Mouse (Mus musculus) CH12.LX (cell line): ENCODE measurements around the gene Gm11563. TPM values are rescaled to one million over a fixed set of nuclear protein-coding genes. Genes with fewer than 3 reads are reported as not detected.

Experiments
- DNase-seq: peaks from one replicate; pipeline ENCODE4 v3.0.0-alpha.2; 2013; ENCODE audit errors: extremely low read depth
- H3K27ac ChIP-seq: 2 replicates; pipeline ENCODE4 v1.5.1; 2012; ENCODE audit warnings: low read depth, mild to moderate bottlenecking, control low read depth, moderate library complexity; ENCODE audit not compliant: insufficient read depth
- H3K27me3 ChIP-seq: replicated peaks from 2 replicates; pipeline ENCODE3; 2012; ENCODE audit warnings: inconsistent platforms
- H3K36me3 ChIP-seq, 2 experiments: replicated peaks in 1 of 2; 2 replicates each; pipeline versions ENCODE3 to v1.6.1; 2012; ENCODE audit warnings: inconsistent platforms in 1 of 2, low read length in 1 of 2, mild to moderate bottlenecking in 1 of 2, mixed read lengths in 1 of 2, moderate library complexity in 1 of 2; ENCODE audit not compliant: control insufficient read depth in 1 of 2, insufficient read depth in 1 of 2
- H3K4me1 ChIP-seq, 2 experiments: 2 replicates each; pipeline ENCODE4 v1.6.1; 2012; ENCODE audit warnings: inconsistent platforms in 1 of 2, moderate library complexity in 1 of 2; ENCODE audit not compliant: insufficient read depth in 2 of 2, control insufficient read depth in 1 of 2
- H3K4me2 ChIP-seq: 2 replicates; pipeline ENCODE4 v1.6.1; 2012; ENCODE audit warnings: low read depth, mild to moderate bottlenecking, control low read depth; ENCODE audit not compliant: poor library complexity, insufficient read depth, severe bottlenecking
- H3K4me3 ChIP-seq, 3 experiments: fragments of 150-350 bp in 1 of 3; sonication (generic) in 1 of 3; replicated peaks in 1 of 3; 2 replicates each; pipeline versions ENCODE3 to v1.5.1; 2011 to 2012; ENCODE audit warnings: low read depth in 2 of 3, low read length in 2 of 3, mild to moderate bottlenecking in 2 of 3, moderate library complexity in 2 of 3, control low read depth in 1 of 3, improper control_type of control experiment in 1 of 3, inconsistent platforms in 1 of 3, mixed read lengths in 1 of 3; ENCODE audit not compliant: poor library complexity in 1 of 3
- H3K79me2 ChIP-seq: replicated peaks from 2 replicates; pipeline ENCODE4 v1.6.1; 2012; ENCODE audit warnings: mild to moderate bottlenecking, moderate library complexity; ENCODE audit not compliant: control insufficient read depth, poor library complexity, insufficient read depth, severe bottlenecking; ENCODE audit errors: extremely low read depth
- H3K9ac ChIP-seq: 2 replicates; pipeline ENCODE4 v1.6.1; 2012; ENCODE audit warnings: low read depth, mild to moderate bottlenecking, control low read depth, moderate library complexity; ENCODE audit not compliant: insufficient read depth
- H3K9me3 ChIP-seq: replicated peaks from 2 replicates; pipeline ENCODE3; 2012; ENCODE audit warnings: low read length, inconsistent platforms, mixed read lengths
- CHD2 ChIP-seq: IDR thresholded peaks from 2 replicates; pipeline ENCODE4 v1.6.1; 2011; ENCODE audit warnings: low read length, improper control_type of control experiment
- CTCF ChIP-seq, 2 experiments: IDR thresholded peaks in 1 of 2; conservative IDR thresholded peaks in 1 of 2; 2 replicates each; pipeline ENCODE4 v1.5.1; 2011 to 2012; ENCODE audit warnings: low read depth in 2 of 2, low read length in 2 of 2, improper control_type of control experiment in 1 of 2, inconsistent platforms in 1 of 2, mild to moderate bottlenecking in 1 of 2, moderate library complexity in 1 of 2
- ETS1 ChIP-seq: conservative IDR thresholded peaks from 2 replicates; pipeline ENCODE4 v1.6.1; 2012; ENCODE audit warnings: low read depth, mild to moderate bottlenecking, inconsistent platforms, low read length, improper control_type of control experiment, moderate library complexity
- GABPA ChIP-seq: IDR thresholded peaks from 2 replicates; pipeline ENCODE4 v1.6.1; 2012; ENCODE audit warnings: low read depth, low read length, improper control_type of control experiment, inconsistent platforms; ENCODE audit not compliant: insufficient replicate concordance
- KAT2A ChIP-seq: IDR thresholded peaks from 2 replicates; pipeline ENCODE4 v1.6.1; 2012; ENCODE audit warnings: low read length, improper control_type of control experiment, inconsistent platforms; ENCODE audit not compliant: insufficient replicate concordance
- MAZ ChIP-seq: IDR thresholded peaks from 2 replicates; pipeline ENCODE4 v1.6.1; 2012; ENCODE audit warnings: low read depth, mild to moderate bottlenecking, inconsistent platforms, low read length, improper control_type of control experiment, moderate library complexity
- MEF2A ChIP-seq: IDR thresholded peaks from 2 replicates; pipeline ENCODE4 v1.6.1; 2014; ENCODE audit warnings: low read depth, mild to moderate bottlenecking, inconsistent platforms, low read length, improper control_type of control experiment, borderline replicate concordance
- PAX5 ChIP-seq: IDR thresholded peaks from 2 replicates; pipeline ENCODE4 v1.6.1; 2012; ENCODE audit warnings: low read length, inconsistent platforms, mixed read lengths
- POLR2AphosphoS2 ChIP-seq: IDR thresholded peaks from 2 replicates; pipeline ENCODE4 v1.6.1; 2011; ENCODE audit warnings: low read depth, low read length, improper control_type of control experiment
- RAD21 ChIP-seq: IDR thresholded peaks from 2 replicates; pipeline ENCODE4 v1.6.1; 2011; ENCODE audit warnings: low read depth, mild to moderate bottlenecking, low read length, improper control_type of control experiment, moderate library complexity
- USF2 ChIP-seq: conservative IDR thresholded peaks from 2 replicates; pipeline ENCODE4 v1.6.1; 2011; ENCODE audit warnings: low read depth, low read length, improper control_type of control experiment
- dilution Hi-C: fragments of 300-500 bp; cut with MboI; formaldehyde crosslinking; loops from 2 replicates; pipeline ENCODE4 v1.14.3; 2020; ENCODE audit warnings: low sequenced_read_pairs; ENCODE audit not compliant: extremely low pct_unique_long_range_greater_than_20kb, extremely low pct_ligation_motif_present
- in situ Hi-C: fragments of 300-500 bp; cut with MboI; formaldehyde crosslinking; loops from 3 replicates; pipeline ENCODE4 v1.14.3; 2019; ENCODE audit warnings: low sequenced_read_pairs, low pct_ligation_motif_present, low pct_unique_long_range_greater_than_20kb, mixed read lengths
- polyA plus RNA-seq: library from polyadenylated mRNA; unstranded; fragments of >175 nt; gene quantifications from 2 replicates; pipeline ENCODE4 v1.2.1, GENCODE M21; 2012; ENCODE audit warnings: low read depth; ENCODE audit not compliant: insufficient read length
- total RNA-seq, 2 experiments: library from RNA; depleted of rRNA; stranded (reverse); fragments of 300-350 nt in 1 of 2; fragments of >200 nt in 1 of 2; gene quantifications; 2 replicates each; pipeline ENCODE4 v1.2.3; 2012 to 2014

Gm11563 gene
- total and polyA plus RNA-seq, 3 experiments: not detected

GRCm38 (mm10) chr11:99634653-99635134 is 24.1 kb downstream of the Gm11563 start, which contains the start of gene Krtap4-2:
Krtap4-2 (minus strand) TSS chr11:99635084.
- Histone ChIP-seq H3K27ac (no peak within 1 kb of the TSS), H3K9me3 (no peaks in the 10 kb centered on the region), H3K79me2 (no peaks in the 10 kb centered on the region), H3K4me3 (no peak within 1 kb of the TSS), H3K36me3 (no peaks in the 10 kb centered on the region)
- in situ Hi-C loops: no loop called here
- no peak for DNase-seq
- TF ChIP-seq CHD2 (no peak), CTCF (conservative IDR thresholded peaks at IDR 0.05 in 1 of 2, IDR thresholded peaks at IDR 0.05 in 1 of 2; ENCODE audit: low read depth in 2 of 2, low read length in 2 of 2) (no peak), ETS1 (no peak), GABPA (no peak), RAD21 (no peak)
- TF ChIP-seq, all 38 proteins: peak for 0
- dilution Hi-C loops: no loop called here
- Histone ChIP-seq H3K9ac (no peak within 1 kb of the TSS), H3K27me3 (peaks cover 86% of the 10 kb centered on the region), H3K4me1 (no peaks in the 10 kb centered on the region), H3K4me2 (no peak within 1 kb of the TSS)

- dilution Hi-C loops: no loop called here
- no peak for DNase-seq
- Histone ChIP-seq H3K9me3 (no peaks in the 10 kb centered on the region), H3K36me3 (no peaks in the 10 kb centered on the region), H3K4me3 (no peak overlapping the region), H3K27me3 (peaks cover 83% of the 10 kb centered on the region), H3K4me1 (no peaks in the 10 kb centered on the region), H3K79me2 (no peaks in the 10 kb centered on the region), H3K27ac (no peak overlapping the region), H3K4me2 (no peak overlapping the region), H3K9ac (no peak overlapping the region)
- in situ Hi-C loops: no loop called here
- TF ChIP-seq MEF2A (no peak), USF2 (no peak)
Measured at GRCm38 (mm10) chr11:99633293-99633692, 25.5 kb downstream of the Gm11563 start.

GRCm38 (mm10) chr11:99630890-99631289 is 27.9 kb downstream of the Gm11563 start:
- dilution Hi-C loops (no loop called here), in situ Hi-C loops (no loop called here)
- Histone ChIP-seq H3K79me2 (no peaks in the 10 kb centered on the region), H3K9ac (no peak overlapping the region), H3K9me3 (no peaks in the 10 kb centered on the region), H3K27ac (no peak overlapping the region), H3K36me3 (no peaks in the 10 kb centered on the region), H3K27me3 (peaks cover 74% of the 10 kb centered on the region), H3K4me3 (no peak overlapping the region), H3K4me1 (0 out of 4 replicates have a peak, but pooled peaks cover 0 to 2% of the 10 kb centered on the region in 2 experiments), H3K4me2 (no peak overlapping the region)
- TF ChIP-seq MAZ: no peak
- no peak for TF ChIP-seq POLR2AphosphoS2
- no peak for TF ChIP-seq PAX5
- no peak for TF ChIP-seq KAT2A
- no peak for DNase-seq
